Mouse (Mus musculus): Measurements from ENCODE around the gene Dtd2.

DNA sequence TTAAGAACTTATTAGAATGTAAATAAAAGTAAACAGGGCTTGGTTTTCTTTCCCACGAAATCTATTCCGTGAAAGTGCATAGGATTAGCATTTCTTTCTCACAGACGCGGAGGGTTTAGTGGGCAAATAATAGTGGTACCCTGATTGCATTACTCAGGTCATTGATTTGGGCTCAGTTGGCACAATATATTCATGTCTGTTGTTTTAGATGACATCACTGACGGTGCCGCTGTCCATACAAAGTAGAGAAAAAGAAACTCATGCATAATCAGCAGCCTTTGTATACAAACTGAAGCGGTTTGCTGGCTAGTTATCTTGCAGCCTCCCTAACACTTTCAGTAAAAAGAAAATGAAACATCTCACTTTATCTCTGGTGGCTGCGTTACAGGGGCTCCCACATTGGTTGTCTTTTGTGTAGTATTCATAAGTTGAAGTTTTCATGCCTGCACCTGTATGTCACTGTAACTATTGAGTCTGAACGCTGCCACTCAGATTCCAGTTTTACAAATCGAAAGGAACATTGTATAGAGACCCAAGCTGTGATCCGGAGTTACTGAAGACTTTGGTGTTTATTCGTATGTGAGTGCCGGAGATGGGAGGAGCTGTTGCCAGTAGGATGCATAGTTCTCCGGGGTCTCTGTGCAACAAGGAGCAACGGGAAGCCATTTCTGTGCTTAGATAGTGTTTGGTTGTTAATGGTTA, 3.8 kb upstream of the Dtd2 start:
- no peak for TF ChIP-seq CTCF (IDR thresholded peaks at IDR 0.05; ENCODE audit: borderline replicate concordance, control insufficient read depth, extremely low read depth, insufficient read depth, low read length, poor library complexity)
- no peak for TF ChIP-seq POLR2A (IDR thresholded peaks at IDR 0.05; ENCODE audit: control insufficient read depth, extremely low read depth, insufficient read depth, low read length, poor library complexity)

Measured in thymus, adult 2 months (tissue).